In genomic region chr4:152135363-152135762, GRCm38 (mm10) we compare ENCODE assay signal across 19 mouse cellular contexts. TPM values are rescaled to one million over a fixed set of nuclear protein-coding genes. Genes with fewer than 3 reads are reported as not detected.
"Had no signal": no experiment of that assay in that cellular context is flagged by ENCODE, and none has a peak within 500 bp of the region (broad histone marks: within the 10 kb centered on the region; RNA-seq: fewer than 3 reads in every experiment).

No protein-coding gene starts in this region.

- H3K9me3 ChIP-seq: intestine, embryonic 15.5 days; limb, embryonic 12.5 days; limb, embryonic 15.5 days; midbrain, embryonic 12.5 days; midbrain, embryonic 15.5 days; neural tube, embryonic 12.5 days; neural tube, embryonic 15.5 days had no signal

- H3K9ac ChIP-seq: intestine, embryonic 15.5 days; limb, embryonic 12.5 days; limb, embryonic 15.5 days; liver, embryonic 14.5 days; liver, postnatal 0 days; lung, embryonic 14.5 days; midbrain, embryonic 12.5 days; midbrain, embryonic 15.5 days; neural tube, embryonic 12.5 days; neural tube, embryonic 15.5 days had no signal

- ATAC-seq: intestine, embryonic 15.5 days; liver, postnatal 0 days; lung, postnatal 0 days; midbrain, embryonic 15.5 days had no signal

- H3K4me3 ChIP-seq: intestine, embryonic 15.5 days; limb, embryonic 12.5 days; limb, embryonic 15.5 days; midbrain, embryonic 12.5 days; midbrain, embryonic 15.5 days; neural tube, embryonic 12.5 days; neural tube, embryonic 15.5 days had no signal

- H3K27ac ChIP-seq: intestine, embryonic 15.5 days; limb, embryonic 12.5 days; limb, embryonic 15.5 days; liver, embryonic 14.5 days; macrophage; midbrain, embryonic 12.5 days; midbrain, embryonic 15.5 days; neural tube, embryonic 12.5 days; neural tube, embryonic 15.5 days had no signal

- DNase-seq: left cerebral cortex, postnatal 4 days; liver, postnatal 0 days; lung, embryonic 14.5 days; right cerebral cortex, adult 18-20 months; right cerebral cortex, postnatal 25 days; thymus, postnatal 25 days had no signal

- H3K4me2 ChIP-seq: intestine, embryonic 15.5 days; limb, embryonic 12.5 days; limb, embryonic 15.5 days; liver, embryonic 11.5 days; lung, embryonic 14.5 days; midbrain, embryonic 12.5 days; midbrain, embryonic 15.5 days; neural tube, embryonic 12.5 days; neural tube, embryonic 15.5 days had no signal

- H3K36me3 ChIP-seq: intestine, embryonic 15.5 days; limb, embryonic 12.5 days; limb, embryonic 15.5 days; midbrain, embryonic 12.5 days; midbrain, embryonic 15.5 days; neural tube, embryonic 12.5 days; neural tube, embryonic 15.5 days had no signal

RNA-seq across cellular contexts. Expression of gene Hes2, which starts 23.3 kb away (rescaled TPM):
- polyA plus RNA-seq: limb, embryonic 12.5 days; liver, embryonic 11.5 days; liver, postnatal 0 days; lung, embryonic 14.5 days; midbrain, embryonic 15.5 days; neural tube, embryonic 15.5 days; spleen, adult 2 months; thymus, postnatal 0 days had no signal
